9 mouse cellular contexts compared by ENCODE assay signal in genomic region chr9:95697808-95698207, GRCm38 (mm10). TPM values are rescaled to one million over a fixed set of nuclear protein-coding genes. Genes with fewer than 3 reads are reported as not detected.
DNase-seq lines count a peak whose midpoint lies in the region; ATAC-seq lines count a peak whose summit lies in the region.
"Had no signal": no experiment of that assay in that cellular context is flagged by ENCODE, and none has a peak within 500 bp of the region (broad histone marks: within the 10 kb centered on the region; RNA-seq: fewer than 3 reads in every experiment).

No protein-coding gene starts in this region.

- H3K27me3 ChIP-seq in heart, embryonic 10.5 days (ENCODE audit: insufficient read depth, poor library complexity, severe bottlenecking), result no peaks in the 10 kb centered on the region
- no peaks in the 10 kb centered on the region for H3K27me3 ChIP-seq in midbrain, embryonic 13.5 days
- H3K27me3 ChIP-seq: neural tube, embryonic 12.5 days had no signal

- no peaks in the 10 kb centered on the region for H3K4me1 ChIP-seq in heart, embryonic 10.5 days
- H3K4me1 ChIP-seq in midbrain, embryonic 13.5 days (replicated peaks), result no peaks in the 10 kb centered on the region
- H3K4me1 ChIP-seq: neural tube, embryonic 12.5 days had no signal

- no peak for ATAC-seq in midbrain, embryonic 13.5 days

- H3K9ac ChIP-seq in midbrain, embryonic 13.5 days (replicated peaks), result no peak overlapping the region
- H3K9ac ChIP-seq: neural tube, embryonic 12.5 days had no signal

- DNase-seq in heart, adult 8-10 months (ENCODE audit: low spot score), result peak; percentile 19
- DNase-seq in heart, embryonic 10.5 days (ENCODE audit: low spot score), result no peak
- DNase-seq in right cerebral cortex, adult 2 months (ENCODE audit: low spot score in 2 of 2), result peak; percentile 39 to 63
- no peak for DNase-seq in right cerebral cortex, postnatal 25 days
- DNase-seq in adrenal gland, postnatal 36 days, result peak; percentile 29 to 49
- peak; percentile 40 to 65 for DNase-seq in heart, postnatal 14 days
- peak; percentile 55 for DNase-seq in right cerebral cortex, postnatal 14 days

- H3K4me2 ChIP-seq in midbrain, embryonic 13.5 days (replicated peaks), result no peak overlapping the region
- H3K4me2 ChIP-seq: neural tube, embryonic 12.5 days had no signal

- no peaks in the 10 kb centered on the region for H3K9me3 ChIP-seq in heart, embryonic 10.5 days
- no peaks in the 10 kb centered on the region for H3K9me3 ChIP-seq in midbrain, embryonic 13.5 days
- H3K9me3 ChIP-seq: neural tube, embryonic 12.5 days had no signal

- no peak overlapping the region for H3K4me3 ChIP-seq in heart, embryonic 10.5 days
- no peak overlapping the region for H3K4me3 ChIP-seq in midbrain, embryonic 13.5 days (replicated peaks)
- H3K4me3 ChIP-seq: neural tube, embryonic 12.5 days had no signal

- WGBS in heart, embryonic 10.5 days, result 53% methylated on average over 2 of the region's 2 CpGs
- 68% methylated on average over 2 of the region's 2 CpGs for WGBS in midbrain, embryonic 13.5 days

- intact Hi-C loops in heart, postnatal 14 days (cut with DNase I), result loop anchor here (5.0 to 10.0 kb wide), 2 partner anchors 157 to 166 kb away; partner anchors contain the start of gene Atr

- H3K27ac ChIP-seq in heart, embryonic 10.5 days, result no peak overlapping the region
- H3K27ac ChIP-seq in midbrain, embryonic 13.5 days, result no peak overlapping the region
- H3K27ac ChIP-seq: neural tube, embryonic 12.5 days had no signal

- no peaks in the 10 kb centered on the region for H3K36me3 ChIP-seq in heart, embryonic 10.5 days
- H3K36me3 ChIP-seq in midbrain, embryonic 13.5 days, result no peaks in the 10 kb centered on the region
- H3K36me3 ChIP-seq: neural tube, embryonic 12.5 days had no signal

RNA-seq across cellular contexts. Expression of gene Trpc1, which starts 52.4 kb away (rescaled TPM):
- 1 to 10 TPM; 5.6 to 8.0 (median 7.4) TPM for total RNA-seq in heart, adult 8-10 months (2022)
- 1.4 TPM in 2 replicates for polyA plus RNA-seq in heart, embryonic 10.5 days (2016; fragmentation: Nextera tagmentation; extraction: Ambion mirVana)
- 1 to 10 TPM; 2.9 to 4.1 TPM for total RNA-seq in adrenal gland, postnatal 36 days (2021)
- 1 to 10 TPM; 6.7 to 8.6 TPM for total RNA-seq in heart, postnatal 14 days (2021)
- 3.8 and 4.8 TPM in 2 replicates for polyA plus RNA-seq in midbrain, embryonic 13.5 days (2015; fragmentation: Nextera tagmentation; extraction: Ambion mirVana)

Comparison
In these comparisons a context has a peak if more than half of its experiments do, and no peak if none do; other contexts are left out.
1. DNase-seq: peak in heart, adult 8-10 months (single experiment), right cerebral cortex, adult 2 months (2 of 2), adrenal gland, postnatal 36 days (2 of 2), heart, postnatal 14 days (2 of 2) and right cerebral cortex, postnatal 14 days (single experiment); none in heart, embryonic 10.5 days (single experiment) and right cerebral cortex, postnatal 25 days (single experiment).